Mouse (Mus musculus) liver, embryonic 14.5 days (tissue): ENCODE data around the gene Stx2.

Experiments used
- CTCF ChIP-seq: IDR thresholded peaks from 2 replicates; pipeline ENCODE4 v1.5.1; 2016; ENCODE audit warnings: antibody characterized with exemption, low read depth, control low read depth
- EP300 ChIP-seq: IDR thresholded peaks from 2 replicates; pipeline ENCODE4 v1.6.1; 2016; ENCODE audit warnings: antibody characterized with exemption, low read depth

DNA sequence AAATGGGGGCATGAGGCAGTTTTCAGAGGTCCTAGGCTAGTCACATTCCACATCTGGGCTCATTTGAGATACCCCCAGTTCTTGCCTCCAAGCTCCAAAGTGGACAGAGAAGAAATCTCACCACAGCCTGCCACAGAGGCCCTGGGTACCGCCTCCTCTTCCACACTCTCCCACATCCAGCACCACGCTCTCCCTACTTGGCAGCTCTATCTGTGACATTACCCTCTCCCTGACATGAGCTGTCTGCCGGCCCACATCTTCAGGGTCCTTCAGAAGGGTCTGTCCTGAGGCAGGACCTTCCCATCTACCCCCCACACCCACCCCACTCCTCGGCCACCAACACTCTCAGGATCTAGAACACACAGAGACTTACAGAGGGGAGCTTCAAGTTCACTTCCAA lies 56.9 kb downstream of the Stx2 start:
- TF ChIP-seq CTCF = no peak
- no peak for TF ChIP-seq EP300
